Mouse (Mus musculus): ENCODE results near the gene Spon1.

DNA sequence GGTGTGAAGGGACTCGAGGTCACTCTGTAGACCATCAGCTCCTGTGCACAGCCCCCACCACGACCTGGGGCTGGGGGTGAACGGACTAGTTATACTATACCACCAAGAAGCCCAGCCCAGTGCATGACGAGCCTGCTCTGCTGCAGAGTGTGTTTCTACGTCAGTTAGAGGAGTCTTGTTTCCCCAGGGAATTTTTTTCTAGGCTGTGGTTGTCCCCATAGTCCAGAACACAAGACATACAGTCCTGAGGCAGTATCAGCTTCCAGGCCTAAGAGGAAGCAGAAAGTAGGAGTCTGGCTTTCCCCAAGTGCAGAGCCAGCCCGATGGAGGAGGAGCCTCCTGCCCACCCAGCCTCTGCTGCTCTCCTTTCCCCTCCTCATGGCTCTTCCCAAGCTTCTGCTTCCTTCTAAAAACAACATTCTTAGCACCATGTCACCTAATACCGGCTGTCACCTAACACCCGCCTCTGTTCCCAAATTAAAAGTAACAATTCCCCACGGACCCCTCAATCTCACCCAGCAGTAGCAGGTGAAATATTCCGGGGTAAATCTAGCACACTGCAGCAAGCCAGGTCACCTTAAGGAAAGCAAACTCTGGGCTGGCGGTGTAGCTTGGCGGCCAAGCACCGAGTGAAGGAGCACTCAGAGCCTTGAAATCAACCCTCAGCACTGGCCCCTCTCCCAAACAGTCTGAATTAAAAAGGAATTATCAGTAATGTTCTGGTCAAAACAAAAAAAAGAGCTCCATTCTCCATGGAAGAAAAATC is 306.2 kb downstream of the Spon1 start:
- TF ChIP-seq CTCF (IDR thresholded peaks at IDR 0.05; ENCODE audit: extremely low read depth, insufficient read depth, insufficient read length, insufficient replicate concordance) = no peak
- no peak for TF ChIP-seq POLR2A (IDR thresholded peaks at IDR 0.05; ENCODE audit: low read depth, low read length)
